Mouse (Mus musculus) midbrain, embryonic 15.5 days (tissue): ENCODE results near the gene Armh3. TPM values are rescaled to one million over a fixed set of nuclear protein-coding genes. Genes with fewer than 3 reads are reported as not detected.

ENCODE experiments used
- ATAC-seq: fragments of 200-750 bp; cut with Nextera tagmentation; replicated peaks from 2 replicates; pipeline ENCODE4 v1.8.0; 2017; ENCODE audit warnings: moderate TSS enrichment
- H3K27ac ChIP-seq: fragments of 300-500 bp; sonication (generic); 2 replicates; pipeline ENCODE4 v1.5.1; 2015; ENCODE audit warnings: mild to moderate bottlenecking, inconsistent platforms
- H3K27me3 ChIP-seq: fragments of 300-500 bp; sonication (generic); replicated peaks from 2 replicates; pipeline ENCODE4 v1.6.1; 2015; ENCODE audit warnings: inconsistent platforms
- H3K36me3 ChIP-seq: fragments of 300-500 bp; sonication (generic); replicated peaks from 2 replicates; pipeline ENCODE4 v1.6.1; 2015; ENCODE audit warnings: inconsistent platforms
- H3K4me1 ChIP-seq: fragments of 300-500 bp; sonication (generic); 2 replicates; pipeline ENCODE4 v1.6.1; 2015; ENCODE audit warnings: inconsistent platforms
- H3K4me2 ChIP-seq: fragments of 300-500 bp; sonication (generic); 2 replicates; pipeline ENCODE4 v1.6.1; 2015; ENCODE audit warnings: inconsistent platforms, mild to moderate bottlenecking, moderate library complexity
- H3K4me3 ChIP-seq: fragments of 300-500 bp; sonication (generic); 2 replicates; pipeline ENCODE4 v1.5.1; 2015; ENCODE audit warnings: mild to moderate bottlenecking, inconsistent platforms
- H3K9ac ChIP-seq: fragments of 300-500 bp; sonication (generic); 2 replicates; pipeline ENCODE4 v1.6.1; 2015; ENCODE audit warnings: mild to moderate bottlenecking, inconsistent platforms
- H3K9me3 ChIP-seq: fragments of 300-500 bp; sonication (generic); 2 replicates; pipeline ENCODE4 v1.6.1; 2016; ENCODE audit warnings: inconsistent platforms
- WGBS: fragments of 180-500 bp; shearing (Covaris S2); methylation state at CpG from one replicate; pipeline ENCODE4 v1.1.7; 2015; ENCODE audit warnings: mixed read lengths; 5-methylcytosine and 5-hydroxymethylcytosine counted together
- polyA plus RNA-seq: library from polyadenylated mRNA; unstranded; fragments of >200 nt; fragmentation: Nextera tagmentation; extraction: Ambion mirVana; gene quantifications from 2 replicates; pipeline ENCODE4 v1.2.1, GENCODE M21; 2015

The Armh3 gene
- polyA plus RNA-seq, 1 experiment from 2014 or later, result 25.4 TPM

DNA sequence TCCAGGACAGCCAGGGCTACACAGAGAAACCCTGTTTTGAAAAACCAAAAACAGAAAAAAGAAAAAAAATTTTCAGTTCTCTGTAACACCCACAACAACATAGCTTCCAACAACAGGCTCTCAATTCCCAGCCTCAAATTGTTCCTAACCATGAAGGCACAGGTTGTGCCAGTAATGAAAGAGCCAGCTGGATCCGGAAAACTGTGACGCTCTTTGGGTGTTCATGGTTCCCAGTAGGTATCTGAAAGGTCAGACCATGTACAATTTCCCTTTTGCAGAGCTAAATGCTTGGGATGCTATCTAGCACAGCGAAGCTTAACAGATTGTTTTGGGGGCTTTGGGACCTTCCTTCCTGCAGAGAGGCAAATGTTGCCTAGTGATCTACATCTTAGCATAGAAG, 82.3 kb downstream of the Armh3 start:
- Histone ChIP-seq H3K9me3 (no peaks in the 10 kb centered on the region), H3K36me3 (no peaks in the 10 kb centered on the region; the same call in 1 of the 2 replicates), H3K27ac (no peak overlapping the region), H3K4me2 (no peak overlapping the region), H3K9ac (no peak overlapping the region), H3K27me3 (no peaks in the 10 kb centered on the region), H3K4me3 (no peak overlapping the region), H3K4me1 (no peaks in the 10 kb centered on the region)
- ATAC-seq, result no peak
- 76% methylated on average over 3 of the region's 3 CpGs for WGBS

DNA sequence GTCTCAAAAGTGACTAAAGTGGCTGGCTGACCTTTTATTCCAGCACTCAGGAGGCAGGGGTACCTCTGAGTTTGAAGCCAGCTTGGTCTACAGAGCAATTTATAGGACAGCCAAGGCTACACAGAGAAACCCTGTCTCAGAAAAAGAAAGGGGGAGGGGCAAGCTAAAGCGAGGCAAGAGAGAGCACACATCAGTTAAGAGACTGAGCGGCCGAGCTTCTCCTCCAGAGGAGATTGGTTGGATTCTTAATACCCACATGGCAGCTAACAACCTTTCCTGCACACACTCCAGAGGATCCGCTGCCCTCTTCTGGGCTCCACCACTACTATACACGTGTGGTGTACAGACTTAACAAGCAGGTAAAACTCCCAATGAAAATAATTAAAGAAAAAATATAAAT, 85.3 kb downstream of the Armh3 start:
- ATAC-seq, result no peak
- no peak overlapping the region for H3K4me3 ChIP-seq
- H3K4me1 ChIP-seq, result no peaks in the 10 kb centered on the region
- 44% methylated on average over 5 of the region's 5 CpGs for WGBS
- no peak overlapping the region for H3K9ac ChIP-seq
- no peaks in the 10 kb centered on the region for H3K36me3 ChIP-seq
- H3K4me2 ChIP-seq, result no peak overlapping the region
- H3K27ac ChIP-seq, result no peak overlapping the region
- no peaks in the 10 kb centered on the region for H3K27me3 ChIP-seq
- H3K9me3 ChIP-seq, result no peaks in the 10 kb centered on the region

DNA sequence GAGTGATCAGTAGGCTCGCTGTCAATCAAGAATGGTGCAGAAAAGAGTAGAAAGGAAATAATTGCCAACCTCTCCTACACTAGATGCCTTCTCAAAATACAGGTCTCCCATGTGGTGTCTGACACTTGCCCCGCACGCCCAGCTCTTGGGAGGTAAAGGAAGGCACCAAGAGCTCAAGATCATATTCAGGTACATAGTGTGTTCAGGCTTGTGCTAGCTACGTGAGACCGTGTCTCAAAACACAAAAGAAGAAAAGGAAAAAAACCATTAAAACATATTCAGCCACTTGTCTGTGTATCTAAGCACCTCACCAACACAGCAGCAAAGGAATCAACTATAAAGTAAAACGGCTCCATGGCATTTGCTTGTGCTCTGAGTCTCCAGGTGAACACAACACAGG, 85.9 kb downstream of the Armh3 start:
- H3K9ac ChIP-seq, result no peak overlapping the region
- H3K4me3 ChIP-seq, result no peak overlapping the region
- WGBS, result 93% methylated on average over 6 of the region's 6 CpGs
- no peak overlapping the region for H3K27ac ChIP-seq
- H3K36me3 ChIP-seq, result 0 out of 2 replicates have a peak, but pooled peaks cover 2% of the 10 kb centered on the region
- no peak for ATAC-seq
- no peaks in the 10 kb centered on the region for H3K9me3 ChIP-seq
- no peak overlapping the region for H3K4me2 ChIP-seq
- H3K4me1 ChIP-seq, result no peaks in the 10 kb centered on the region
- H3K27me3 ChIP-seq, result no peaks in the 10 kb centered on the region

DNA sequence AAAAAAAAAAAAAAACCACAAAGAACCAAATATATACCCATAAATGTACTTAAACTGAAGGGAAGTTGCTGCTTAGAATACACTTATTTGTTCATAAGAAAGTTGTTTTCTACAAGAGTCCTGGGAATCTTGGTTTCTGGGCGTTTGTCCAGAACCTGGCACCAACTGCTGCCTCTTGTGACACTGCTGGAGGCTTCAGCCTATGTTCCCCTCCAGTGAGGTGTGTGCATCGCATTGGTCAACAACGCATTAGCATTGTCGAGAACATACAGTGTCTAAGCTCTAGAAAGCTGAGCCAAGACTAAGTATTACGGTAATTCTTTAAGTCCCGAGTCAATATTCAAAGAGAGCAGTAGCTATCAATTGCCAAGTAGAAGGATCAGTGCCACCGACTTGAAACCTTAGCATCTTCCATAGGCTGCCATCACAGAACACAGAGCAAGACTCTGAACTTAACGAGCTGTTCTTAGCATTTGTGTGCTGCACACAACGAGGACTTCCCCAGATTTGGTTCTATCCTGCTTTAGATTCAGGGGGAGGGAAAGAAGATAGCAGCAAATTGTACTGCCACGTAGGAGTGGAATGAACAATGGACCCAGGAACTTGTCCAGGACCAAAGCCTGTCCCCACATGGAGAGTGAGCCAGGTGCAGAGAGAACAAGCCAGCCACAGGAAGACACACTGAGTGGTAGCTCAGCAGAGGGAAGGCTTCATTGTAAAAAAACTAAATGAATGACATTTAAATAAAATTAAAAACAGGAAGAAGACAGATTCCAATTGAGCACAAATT, 86.9 kb downstream of the Armh3 start:
- H3K4me2 ChIP-seq, result no peak overlapping the region
- H3K36me3 ChIP-seq, result 0 out of 2 replicates have a peak, but pooled peaks cover 3% of the 10 kb centered on the region
- no peaks in the 10 kb centered on the region for H3K27me3 ChIP-seq
- no peaks in the 10 kb centered on the region for H3K9me3 ChIP-seq
- ATAC-seq, result no peak
- H3K4me3 ChIP-seq, result no peak overlapping the region
- no peaks in the 10 kb centered on the region for H3K4me1 ChIP-seq
- H3K27ac ChIP-seq, result no peak overlapping the region
- no peak overlapping the region for H3K9ac ChIP-seq
- WGBS, result 82% methylated on average over 10 of the region's 10 CpGs

DNA sequence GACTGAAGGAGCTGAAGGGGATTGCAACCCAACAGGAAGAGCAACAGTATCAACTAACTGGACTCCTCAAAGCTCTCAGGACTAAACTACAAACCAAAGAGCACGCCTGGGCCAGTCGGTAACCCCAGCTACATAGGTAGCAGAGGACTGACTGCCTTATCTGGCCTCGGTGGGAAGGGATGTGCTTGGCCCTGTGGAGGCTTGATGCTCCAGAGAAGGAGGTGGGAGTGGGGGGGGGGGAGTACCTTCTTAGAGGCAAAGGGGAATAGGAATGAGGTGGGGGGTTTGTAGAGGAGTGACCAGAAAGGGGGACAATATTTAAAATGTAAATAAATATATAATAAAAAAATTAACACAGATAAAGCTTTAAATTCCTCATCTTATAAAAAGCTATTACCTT, 90.0 kb downstream of the Armh3 start:
- Histone ChIP-seq H3K4me3 (no peak overlapping the region), H3K36me3 (0 out of 2 replicates have a peak, but pooled peaks cover 3% of the 10 kb centered on the region), H3K27me3 (no peaks in the 10 kb centered on the region), H3K4me2 (no peak overlapping the region), H3K9me3 (no peaks in the 10 kb centered on the region), H3K4me1 (no peaks in the 10 kb centered on the region), H3K9ac (no peak overlapping the region), H3K27ac (no peak overlapping the region)
- ATAC-seq, result no peak
- WGBS, result 95% methylated on average over 3 of the region's 3 CpGs

DNA sequence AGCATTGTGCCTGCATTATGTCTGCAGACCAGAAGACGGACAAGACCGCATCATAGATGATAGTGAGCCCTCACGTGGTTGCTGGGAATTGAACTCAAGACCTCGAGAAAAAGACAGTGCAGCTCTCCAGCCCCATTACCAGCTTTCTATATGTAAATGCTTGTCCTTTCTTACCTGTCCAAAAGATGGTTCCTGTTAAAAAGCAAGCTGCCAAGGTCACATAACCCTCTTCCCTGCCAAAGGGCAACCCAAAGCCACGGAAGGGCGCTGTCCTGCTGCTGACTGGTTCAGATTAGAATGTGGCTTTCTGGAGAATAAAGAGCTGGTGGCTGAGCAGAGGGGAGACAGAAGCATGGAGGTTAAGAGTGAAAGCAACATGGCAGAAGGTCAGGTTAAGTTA, 90.9 kb downstream of the Armh3 start:
- ATAC-seq, result no peak
- 94% methylated on average over 6 of the region's 6 CpGs for WGBS
- H3K9me3 ChIP-seq, result no peaks in the 10 kb centered on the region

DNA sequence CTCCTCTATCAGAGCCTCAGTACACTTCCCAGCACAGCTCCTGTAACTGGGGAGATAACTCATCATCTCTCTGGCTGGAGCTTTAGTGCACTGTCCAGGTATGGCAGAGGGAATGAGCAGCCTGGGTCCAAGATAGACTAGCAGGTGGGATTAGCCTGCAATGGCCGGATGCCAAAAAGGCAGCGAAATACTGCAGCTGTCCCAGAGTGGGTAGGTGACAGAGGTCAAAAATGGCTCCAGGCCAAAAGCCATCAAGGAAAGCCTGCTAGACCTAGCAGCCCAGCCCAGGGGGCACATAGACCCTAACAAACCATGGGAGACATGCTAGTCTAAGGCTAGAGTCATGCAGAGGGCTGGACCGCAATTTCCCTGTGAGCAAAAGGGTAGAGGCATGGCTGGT, 94.4 kb downstream of the Armh3 start:
- Histone ChIP-seq H3K36me3 (0 out of 2 replicates have a peak, but pooled peaks cover 3% of the 10 kb centered on the region), H3K4me3 (no peak overlapping the region), H3K4me2 (no peak overlapping the region), H3K27me3 (no peaks in the 10 kb centered on the region), H3K9me3 (no peaks in the 10 kb centered on the region), H3K4me1 (no peaks in the 10 kb centered on the region), H3K9ac (no peak overlapping the region), H3K27ac (no peak overlapping the region)
- ATAC-seq, result no peak
- 79% methylated on average over 3 of the region's 3 CpGs for WGBS

More for the DNA sequence above, 90.9 kb downstream of the Armh3 start:
- Histone ChIP-seq H3K4me2 (no peak overlapping the region), H3K27me3 (no peaks in the 10 kb centered on the region), H3K27ac (no peak overlapping the region), H3K4me3 (no peak overlapping the region), H3K9ac (no peak overlapping the region), H3K36me3 (0 out of 2 replicates have a peak, but pooled peaks cover 3% of the 10 kb centered on the region), H3K4me1 (no peaks in the 10 kb centered on the region)

DNA sequence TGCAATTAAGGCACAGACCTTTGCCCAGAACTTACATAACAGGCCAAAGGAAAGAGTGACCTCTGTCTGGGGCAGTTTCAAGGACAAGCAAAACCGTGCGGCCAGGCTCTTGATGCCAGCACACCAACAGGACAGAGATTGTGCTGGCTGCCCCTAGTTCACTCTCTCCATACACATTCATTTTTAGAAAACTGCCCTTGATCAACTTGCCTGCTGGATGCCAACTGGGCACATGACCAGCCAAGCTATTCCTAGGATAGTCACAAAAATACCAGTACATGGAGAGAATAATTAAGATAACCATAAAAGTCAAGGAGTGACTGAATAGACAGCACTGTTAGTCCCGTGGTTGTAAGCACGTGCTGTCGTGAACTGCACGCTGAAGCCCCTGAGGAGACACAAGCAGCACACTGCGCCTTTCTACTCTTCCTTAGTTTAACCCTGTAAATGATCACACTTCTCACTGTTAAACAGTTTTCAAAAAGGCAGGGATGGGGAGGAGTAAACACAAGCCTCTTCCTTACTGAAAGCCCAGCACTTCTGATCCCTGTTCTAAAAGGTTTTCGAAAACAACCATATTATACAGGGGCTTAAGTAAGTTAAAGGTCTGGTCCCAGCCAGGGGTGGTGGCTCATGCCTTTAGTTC, 95.8 kb downstream of the Armh3 start:
- Histone ChIP-seq H3K27me3 (no peaks in the 10 kb centered on the region), H3K9ac (no peak overlapping the region), H3K4me2 (no peak overlapping the region), H3K4me3 (no peak overlapping the region), H3K27ac (no peak overlapping the region), H3K36me3 (0 out of 2 replicates have a peak, but pooled peaks cover 3% of the 10 kb centered on the region), H3K9me3 (no peaks in the 10 kb centered on the region), H3K4me1 (no peaks in the 10 kb centered on the region)
- 79% methylated on average over 8 of the region's 8 CpGs for WGBS
- ATAC-seq, result no peak

DNA sequence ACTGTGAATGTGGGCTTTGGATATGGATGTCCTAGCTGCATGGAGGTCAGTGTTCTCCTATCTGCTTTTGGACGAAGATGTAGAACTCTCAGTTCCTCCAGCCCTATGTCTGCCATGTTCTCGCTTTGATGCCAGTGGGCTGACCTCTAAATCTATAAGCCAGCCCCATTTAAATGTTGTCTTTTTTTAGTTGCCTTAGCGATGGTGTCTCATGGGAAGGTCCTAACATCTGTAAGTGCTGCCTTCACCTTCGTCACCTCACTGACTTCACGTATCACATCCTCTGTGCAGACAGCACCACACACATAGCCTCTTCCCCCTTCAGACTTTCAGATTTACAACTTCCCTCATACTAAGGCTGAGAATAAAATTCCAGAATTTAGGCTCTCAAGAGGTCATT, 97.5 kb downstream of the Armh3 start:
- H3K4me2 ChIP-seq, result no peak overlapping the region
- H3K9me3 ChIP-seq, result no peaks in the 10 kb centered on the region
- H3K9ac ChIP-seq, result no peak overlapping the region
- no peaks in the 10 kb centered on the region for H3K4me1 ChIP-seq
- H3K36me3 ChIP-seq, result no peaks in the 10 kb centered on the region
- H3K4me3 ChIP-seq, result no peak overlapping the region
- ATAC-seq, result no peak
- no peaks in the 10 kb centered on the region for H3K27me3 ChIP-seq
- WGBS, result 94% methylated on average over 5 of the region's 5 CpGs
- H3K27ac ChIP-seq, result no peak overlapping the region

DNA sequence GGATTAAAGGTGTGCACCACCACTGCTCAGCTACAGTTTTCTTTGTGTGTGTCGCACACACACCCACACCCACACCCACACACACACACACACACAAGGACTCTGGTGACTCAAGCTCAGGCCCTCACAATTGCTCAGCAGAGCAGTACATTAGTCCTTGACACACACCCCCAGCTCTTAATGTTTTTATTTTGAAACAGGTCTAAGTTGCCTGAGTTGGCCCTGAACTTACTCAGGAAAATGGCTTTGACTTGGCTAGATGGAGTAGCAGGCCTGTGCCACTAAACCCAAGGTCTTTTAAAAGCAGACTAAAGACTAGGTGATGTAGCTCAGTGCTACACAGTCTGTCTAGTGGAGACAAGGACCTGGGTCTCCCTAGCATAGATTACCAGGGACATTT, 102.6 kb downstream of the Armh3 start:
- H3K4me1 ChIP-seq, result no peaks in the 10 kb centered on the region
- H3K4me3 ChIP-seq, result no peak overlapping the region
- H3K9me3 ChIP-seq, result no peaks in the 10 kb centered on the region
- no peak for ATAC-seq
- 0 out of 2 replicates have a peak, but pooled peaks cover 5% of the 10 kb centered on the region for H3K36me3 ChIP-seq
- H3K4me2 ChIP-seq, result no peak overlapping the region
- no peaks in the 10 kb centered on the region for H3K27me3 ChIP-seq
- H3K9ac ChIP-seq, result no peak overlapping the region
- H3K27ac ChIP-seq, result no peak overlapping the region
- WGBS, result 100% methylated on average over 1 of the region's 1 CpGs

DNA sequence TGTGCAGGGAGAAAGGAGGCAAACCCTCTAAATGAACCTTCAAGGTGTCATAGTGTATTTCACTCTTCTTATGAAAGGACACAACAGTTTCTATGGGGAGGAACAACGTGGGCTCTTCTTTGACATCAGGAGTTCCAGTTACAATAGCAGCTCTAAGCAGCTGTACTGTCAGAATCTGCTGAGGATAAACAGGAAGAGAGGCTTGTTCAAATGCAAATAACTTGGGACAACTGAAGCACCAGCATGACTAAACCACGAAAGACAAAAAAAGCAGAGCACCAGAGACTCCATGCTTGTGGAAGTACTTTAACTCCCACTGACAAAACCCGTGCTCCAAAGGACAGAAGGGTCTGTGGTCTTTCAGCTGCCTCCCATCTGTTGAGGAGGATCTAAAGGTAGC, 116.2 kb downstream of the Armh3 start:
- Histone ChIP-seq H3K4me3 (no peak overlapping the region), H3K9me3 (no peaks in the 10 kb centered on the region), H3K4me2 (no peak overlapping the region), H3K9ac (no peak overlapping the region), H3K36me3 (peaks cover 11% of the 10 kb centered on the region; the same call in 1 of the 2 replicates), H3K27ac (no peak overlapping the region), H3K4me1 (no peaks in the 10 kb centered on the region), H3K27me3 (no peaks in the 10 kb centered on the region)
- ATAC-seq, result no peak
- WGBS, result 21% methylated on average over 3 of the region's 3 CpGs

DNA sequence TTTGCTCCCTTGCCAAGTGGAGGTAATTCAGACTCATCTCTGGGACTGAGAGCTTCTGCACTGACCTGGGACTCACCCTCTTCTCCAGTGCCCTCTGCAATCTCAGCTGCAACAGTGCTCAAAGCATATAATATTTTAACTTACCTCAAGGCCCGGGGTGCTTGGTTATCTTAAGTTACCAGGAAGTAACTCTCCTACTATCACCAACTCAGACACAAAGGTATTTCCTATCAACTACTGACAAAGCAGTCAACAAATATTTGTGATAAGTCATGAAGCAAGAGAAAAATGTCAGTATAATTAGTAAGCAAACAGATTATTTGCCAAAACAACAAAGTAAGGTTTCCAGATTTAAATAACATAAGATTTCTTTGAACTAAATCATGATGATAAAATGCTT, 125.0 kb downstream of the Armh3 start:
- Histone ChIP-seq H3K36me3 (no peaks in the 10 kb centered on the region), H3K9me3 (no peaks in the 10 kb centered on the region), H3K4me1 (no peaks in the 10 kb centered on the region), H3K9ac (no peak overlapping the region), H3K27me3 (no peaks in the 10 kb centered on the region), H3K27ac (no peak overlapping the region), H3K4me3 (no peak overlapping the region), H3K4me2 (no peak overlapping the region)
- WGBS, result 88% methylated on average over 1 of the region's 1 CpGs
- no peak for ATAC-seq
